Mouse (Mus musculus): ENCODE results near the gene Fam189b. TPM values are rescaled to one million over a fixed set of nuclear protein-coding genes. Genes with fewer than 3 reads are reported as not detected.
A peak's percentile ranks its signal among the peaks of the same experiment; 100 is the strongest.

Gene Fam189b
- 14.0 and 19.4 TPM in 2 replicates for polyA plus RNA-seq (2012; rRNA removed)

DNA sequence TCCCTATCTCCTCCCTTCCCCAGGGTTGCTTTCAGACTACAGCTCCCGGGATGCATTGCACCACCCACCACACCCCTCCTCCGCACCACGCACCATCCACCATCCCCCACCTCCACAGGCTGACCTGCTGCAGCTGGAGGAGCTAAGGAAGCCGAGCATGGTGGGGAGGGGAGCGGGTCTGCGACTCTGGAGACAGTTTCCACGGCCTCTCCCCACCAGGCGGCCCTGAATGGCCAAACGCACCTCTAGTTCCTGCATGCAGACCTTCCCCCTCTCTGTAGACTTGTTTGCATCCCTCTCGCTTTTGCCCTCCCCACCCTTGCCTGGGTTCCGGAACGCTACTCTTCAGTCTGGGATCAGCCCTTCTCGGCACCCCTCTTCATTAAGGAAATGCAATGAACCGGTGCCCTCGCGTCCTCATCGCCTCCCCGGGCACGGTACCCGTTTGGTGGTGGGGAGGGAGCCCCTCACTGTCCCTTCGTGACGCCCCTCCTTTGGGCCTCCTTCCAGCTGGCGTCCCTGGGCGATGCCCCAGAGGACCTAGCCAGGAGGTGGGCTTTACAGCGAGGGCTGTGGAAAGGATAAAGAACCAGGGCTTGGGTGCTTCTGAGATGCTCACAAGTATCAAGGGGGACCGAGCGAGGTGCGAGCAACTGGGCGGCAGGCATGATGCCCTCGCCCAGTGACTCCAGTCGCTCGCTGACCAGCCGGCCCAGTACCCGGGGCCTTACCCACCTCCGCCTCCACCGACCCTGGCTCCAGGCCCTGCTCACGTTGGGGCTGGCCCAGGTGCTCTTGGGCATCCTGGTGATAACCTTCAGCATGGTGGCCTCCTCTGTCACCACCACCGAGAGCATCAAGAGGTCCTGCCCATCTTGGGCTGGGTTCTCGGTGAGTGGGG, at the start of gene Fam189b:
Fam189b (plus strand) TSS at position 86 of the 901 bp plus-strand sequence.
- H3K27ac ChIP-seq (ENCODE audit: insufficient read depth, low read depth, low read length), result no peak within 1 kb of the TSS
- WGBS, result 8% methylated on average over 39 of the region's 39 CpGs
- H3K4me3 ChIP-seq (ENCODE audit: low read depth, low read length), result peak within 1 kb of the TSS; percentile 69
- H3K36me3 ChIP-seq (ENCODE audit: control insufficient read depth, insufficient read depth, low read length), result peaks cover 27% of the 10 kb centered on the region
- peak; percentile 26; the same call in 1 of the 2 replicates for TF ChIP-seq POLR2A (IDR thresholded peaks at IDR 0.05; ENCODE audit: low read depth, low read length)
- TF ChIP-seq CTCF (IDR thresholded peaks at IDR 0.05; ENCODE audit: extremely low read depth, insufficient read length, insufficient replicate concordance, low read depth, low read length), result no peak
- H3K4me1 ChIP-seq (ENCODE audit: control insufficient read depth, insufficient read depth, insufficient read length, low read length), result peaks cover 9% of the 10 kb centered on the region
- H3K27me3 ChIP-seq (ENCODE audit: control insufficient read depth, insufficient read depth, low read length), result no peaks in the 10 kb centered on the region

DNA sequence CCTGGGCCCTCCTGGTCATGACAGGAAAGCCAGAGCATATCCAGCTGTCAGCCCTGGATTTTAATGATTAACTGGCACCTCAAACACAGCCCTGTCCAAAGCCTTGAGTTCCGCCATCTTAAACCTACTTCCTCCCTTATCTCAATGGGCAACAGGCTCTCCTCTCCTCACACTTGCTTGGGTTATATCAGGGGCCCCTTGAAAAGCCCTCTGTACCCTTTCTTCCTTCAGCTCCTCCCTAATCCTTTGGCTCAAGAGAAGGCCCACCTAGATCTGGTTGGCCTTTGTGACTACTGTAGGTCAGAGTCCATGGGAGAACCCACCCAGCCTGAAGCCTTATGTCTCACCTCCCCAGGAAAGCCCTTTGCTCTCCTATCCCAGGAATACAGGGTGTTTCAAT, 49.2 kb upstream of the Fam189b start:
- no peak overlapping the region for H3K4me3 ChIP-seq (ENCODE audit: low read depth, low read length)
- 27% methylated on average over 1 of the region's 1 CpGs for WGBS
- H3K27me3 ChIP-seq (ENCODE audit: control insufficient read depth, insufficient read depth, low read length), result no peaks in the 10 kb centered on the region
- peak overlapping the region; percentile 52 for H3K27ac ChIP-seq (ENCODE audit: insufficient read depth, low read depth, low read length)
- H3K4me1 ChIP-seq (ENCODE audit: control insufficient read depth, insufficient read depth, insufficient read length, low read length), result peaks cover 32% of the 10 kb centered on the region
- H3K36me3 ChIP-seq (ENCODE audit: control insufficient read depth, insufficient read depth, low read length), result no peaks in the 10 kb centered on the region
- TF ChIP-seq CTCF (IDR thresholded peaks at IDR 0.05; ENCODE audit: extremely low read depth, insufficient read length, insufficient replicate concordance, low read depth, low read length), result no peak
- TF ChIP-seq POLR2A (IDR thresholded peaks at IDR 0.05; ENCODE audit: low read depth, low read length), result no peak

DNA sequence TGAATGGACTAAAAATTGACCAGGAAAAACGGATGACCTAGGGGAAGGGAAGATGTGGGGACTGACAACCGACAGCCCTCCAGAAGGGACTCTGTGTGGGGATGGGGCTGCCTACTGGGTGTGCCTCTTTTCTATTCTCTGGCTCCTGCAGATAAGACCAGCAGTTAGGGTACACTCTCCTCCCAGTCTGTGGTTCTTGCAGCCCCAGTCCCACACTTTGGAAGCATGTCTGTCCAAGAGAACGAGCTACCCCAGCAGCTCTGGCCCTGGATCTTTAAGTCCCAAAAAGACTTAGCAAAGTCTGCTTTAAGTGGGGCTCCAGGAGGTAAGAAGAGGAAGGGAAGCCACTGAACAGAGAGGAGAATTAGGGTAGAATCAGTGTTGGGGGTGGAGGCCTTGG, 47.0 kb upstream of the Fam189b start, which contains the start of gene Pklr:
Pklr (plus strand) TSS at position 185 of the 400 bp plus-strand sequence.
- Histone ChIP-seq H3K36me3 (ENCODE audit: control insufficient read depth, insufficient read depth, low read length) (peaks cover 5% of the 10 kb centered on the region), H3K4me1 (ENCODE audit: control insufficient read depth, insufficient read depth, insufficient read length, low read length) (peaks cover 32% of the 10 kb centered on the region), H3K4me3 (ENCODE audit: low read depth, low read length) (peak within 1 kb of the TSS; percentile 75), H3K27ac (ENCODE audit: insufficient read depth, low read depth, low read length) (peak within 1 kb of the TSS; percentile 91), H3K27me3 (ENCODE audit: control insufficient read depth, insufficient read depth, low read length) (no peaks in the 10 kb centered on the region)
- 34% methylated on average over 3 of the region's 3 CpGs for WGBS
- TF ChIP-seq CTCF (IDR thresholded peaks at IDR 0.05; ENCODE audit: extremely low read depth, insufficient read length, insufficient replicate concordance, low read depth, low read length) (no peak), POLR2A (IDR thresholded peaks at IDR 0.05; ENCODE audit: low read depth, low read length) (no peak)

DNA sequence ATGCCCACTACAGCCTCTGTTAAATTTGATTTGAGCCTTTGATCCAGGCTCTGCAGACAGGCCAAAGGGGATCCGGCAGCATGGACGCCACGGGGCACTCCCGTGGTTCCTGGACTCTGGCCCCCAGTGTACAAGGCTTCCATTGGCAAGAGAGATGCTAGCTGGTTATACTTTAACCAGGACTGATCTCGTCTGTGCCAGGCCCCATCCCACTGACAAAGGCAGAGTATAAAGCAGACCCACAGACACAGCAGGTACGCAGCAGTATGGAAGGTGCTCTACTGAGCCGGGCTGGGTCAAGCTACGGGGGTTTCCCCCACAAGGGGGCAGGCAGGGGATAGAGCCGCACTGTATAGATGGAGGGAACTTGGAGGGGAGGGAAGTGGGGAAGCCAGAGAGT, 46.6 kb upstream of the Fam189b start:
- Histone ChIP-seq H3K27me3 (ENCODE audit: control insufficient read depth, insufficient read depth, low read length) (no peaks in the 10 kb centered on the region), H3K36me3 (ENCODE audit: control insufficient read depth, insufficient read depth, low read length) (peaks cover 9% of the 10 kb centered on the region), H3K4me1 (ENCODE audit: control insufficient read depth, insufficient read depth, insufficient read length, low read length) (peaks cover 32% of the 10 kb centered on the region), H3K27ac (ENCODE audit: insufficient read depth, low read depth, low read length) (peak overlapping the region; percentile 91), H3K4me3 (ENCODE audit: low read depth, low read length) (peak overlapping the region; percentile 75)
- TF ChIP-seq CTCF (IDR thresholded peaks at IDR 0.05; ENCODE audit: extremely low read depth, insufficient read length, insufficient replicate concordance, low read depth, low read length) (0 out of 2 replicates have a peak, but pooled peaks have one; percentile 19), POLR2A (IDR thresholded peaks at IDR 0.05; ENCODE audit: low read depth, low read length) (peak; percentile 99)
- 19% methylated on average over 9 of the region's 9 CpGs for WGBS

DNA sequence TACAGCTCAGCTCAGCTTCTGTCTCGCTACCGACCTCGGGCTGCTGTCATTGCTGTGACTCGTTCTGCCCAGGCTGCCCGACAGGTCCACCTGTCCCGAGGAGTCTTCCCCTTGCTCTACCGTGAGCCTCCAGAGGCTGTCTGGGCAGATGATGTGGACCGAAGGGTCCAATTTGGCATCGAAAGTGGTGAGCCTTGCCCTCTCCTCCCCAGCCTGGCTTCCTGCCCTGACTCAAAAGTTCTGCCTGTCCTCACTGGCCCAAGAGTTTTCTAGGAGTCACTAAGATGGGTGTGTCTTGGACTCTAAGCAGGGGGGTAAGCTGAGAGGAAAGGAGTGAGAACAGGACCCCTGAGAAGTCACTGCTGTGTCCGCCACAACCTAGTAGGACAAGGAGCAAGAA, 38.1 kb upstream of the Fam189b start:
- Histone ChIP-seq H3K4me1 (ENCODE audit: control insufficient read depth, insufficient read depth, insufficient read length, low read length) (peaks cover 10% of the 10 kb centered on the region), H3K4me3 (ENCODE audit: low read depth, low read length) (no peak overlapping the region), H3K36me3 (ENCODE audit: control insufficient read depth, insufficient read depth, low read length) (peaks cover 52% of the 10 kb centered on the region), H3K27me3 (ENCODE audit: control insufficient read depth, insufficient read depth, low read length) (peaks cover 2% of the 10 kb centered on the region; the same call in 1 of the 2 replicates), H3K27ac (ENCODE audit: insufficient read depth, low read depth, low read length) (no peak overlapping the region)
- TF ChIP-seq CTCF (IDR thresholded peaks at IDR 0.05; ENCODE audit: extremely low read depth, insufficient read length, insufficient replicate concordance, low read depth, low read length) (no peak), POLR2A (IDR thresholded peaks at IDR 0.05; ENCODE audit: low read depth, low read length) (no peak)
- 82% methylated on average over 10 of the region's 10 CpGs for WGBS

DNA sequence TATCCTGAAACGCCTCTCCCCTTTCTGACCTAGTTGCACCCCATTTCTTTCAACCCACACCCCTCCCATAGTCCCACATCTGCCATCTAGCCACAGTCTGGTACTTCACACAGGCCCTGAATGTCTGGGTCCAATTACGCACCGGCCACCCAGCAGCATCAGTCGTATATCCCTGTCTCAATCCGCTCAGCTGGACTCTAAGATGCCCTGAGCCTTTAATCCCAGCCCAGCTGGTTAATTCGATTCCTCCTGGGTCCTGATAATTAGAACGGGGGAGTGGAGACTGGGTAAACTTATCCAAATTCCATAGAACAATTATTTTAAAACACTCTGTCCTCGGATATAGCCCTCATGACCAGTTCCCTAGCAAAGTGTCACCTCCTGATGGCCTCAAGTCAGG, 37.4 kb upstream of the Fam189b start:
- Histone ChIP-seq H3K4me3 (ENCODE audit: low read depth, low read length) (no peak overlapping the region), H3K27me3 (ENCODE audit: control insufficient read depth, insufficient read depth, low read length) (peaks cover 3% of the 10 kb centered on the region; the same call in 1 of the 2 replicates), H3K4me1 (ENCODE audit: control insufficient read depth, insufficient read depth, insufficient read length, low read length) (peaks cover 10% of the 10 kb centered on the region), H3K36me3 (ENCODE audit: control insufficient read depth, insufficient read depth, low read length) (peaks cover 50% of the 10 kb centered on the region), H3K27ac (ENCODE audit: insufficient read depth, low read depth, low read length) (no peak overlapping the region)
- no peak for TF ChIP-seq CTCF (IDR thresholded peaks at IDR 0.05; ENCODE audit: extremely low read depth, insufficient read length, insufficient replicate concordance, low read depth, low read length)
- WGBS, result 85% methylated on average over 8 of the region's 8 CpGs

Data from small intestine, adult 2 months (tissue).